Comparison of ENCODE assay signal across 13 mouse cellular contexts in genomic region chr2:109996411-109996810, GRCm38 (mm10). TPM values are rescaled to one million over a fixed set of nuclear protein-coding genes. Genes with fewer than 3 reads are reported as not detected.
DNase-seq lines count a peak whose midpoint lies in the region; ATAC-seq lines count a peak whose summit lies in the region.
"Had no signal": no experiment of that assay in that cellular context is flagged by ENCODE, and none has a peak within 500 bp of the region (broad histone marks: within the 10 kb centered on the region; RNA-seq: fewer than 3 reads in every experiment).

No protein-coding gene starts in this region.

- peaks cover 10% of the 10 kb centered on the region; the same call in 1 of the 2 replicates for H3K36me3 ChIP-seq in embryonic facial prominence, embryonic 15.5 days
- peaks cover 11% of the 10 kb centered on the region; the same call in 1 of the 2 replicates for H3K36me3 ChIP-seq in embryonic facial prominence, embryonic 10.5 days (replicated peaks)
- H3K36me3 ChIP-seq in hindbrain, embryonic 16.5 days (ENCODE audit: control insufficient read depth, insufficient read depth, low read length), result no peaks in the 10 kb centered on the region; the same call in 1 of the 2 replicates
- no peaks in the 10 kb centered on the region for H3K36me3 ChIP-seq in forebrain, embryonic 10.5 days (replicated peaks)

- DNase-seq in embryonic facial prominence, embryonic 10.5 days (ENCODE audit: low spot score), result no peak
- peak; percentile 65 for DNase-seq in Muller cell, postnatal 12 days (ENCODE audit: inconsistent ontology term)
- DNase-seq in gastrocnemius, postnatal 10 days, result peak; percentile 11
- peak; percentile 30 for DNase-seq in heart, postnatal 4 days
- no peak for DNase-seq in left cerebral cortex, postnatal 25 days (ENCODE audit: low spot score in 2 of 2)
- no peak for DNase-seq in forebrain, embryonic 10.5 days (ENCODE audit: extremely low spot score, low spot score)
- DNase-seq: cerebellum, adult 8-10 months; spleen, adult 18-20 months had no signal

- intact Hi-C loops in left cerebral cortex, postnatal 25 days (cut with DNase I), result no loop called here

- no peaks in the 10 kb centered on the region for H3K9me3 ChIP-seq in embryonic facial prominence, embryonic 15.5 days (replicated peaks)
- H3K9me3 ChIP-seq in embryonic facial prominence, embryonic 10.5 days, result no peaks in the 10 kb centered on the region
- no peaks in the 10 kb centered on the region for H3K9me3 ChIP-seq in hindbrain, embryonic 16.5 days (ENCODE audit: control insufficient read depth, low read length)
- H3K9me3 ChIP-seq in forebrain, embryonic 10.5 days, result no peaks in the 10 kb centered on the region
- H3K9me3 ChIP-seq: embryonic facial prominence, embryonic 13.5 days; hindbrain, embryonic 15.5 days had no signal

- H3K4me2 ChIP-seq in embryonic facial prominence, embryonic 15.5 days (replicated peaks), result no peak overlapping the region
- H3K4me2 ChIP-seq in hindbrain, embryonic 16.5 days (ENCODE audit: low read length), result no peak overlapping the region
- H3K4me2 ChIP-seq: embryonic facial prominence, embryonic 13.5 days; hindbrain, embryonic 15.5 days had no signal

- no peak overlapping the region for H3K4me3 ChIP-seq in embryonic facial prominence, embryonic 15.5 days (replicated peaks)
- no peak overlapping the region for H3K4me3 ChIP-seq in embryonic facial prominence, embryonic 10.5 days
- no peak overlapping the region for H3K4me3 ChIP-seq in hindbrain, embryonic 16.5 days (ENCODE audit: low read length)
- H3K4me3 ChIP-seq in forebrain, embryonic 10.5 days, result no peak overlapping the region
- H3K4me3 ChIP-seq: embryonic facial prominence, embryonic 13.5 days; hindbrain, embryonic 15.5 days had no signal

- H3K9ac ChIP-seq in embryonic facial prominence, embryonic 15.5 days, result no peak overlapping the region
- H3K9ac ChIP-seq in hindbrain, embryonic 16.5 days (ENCODE audit: low read depth, low read length), result no peak overlapping the region
- H3K9ac ChIP-seq: embryonic facial prominence, embryonic 13.5 days; hindbrain, embryonic 15.5 days had no signal

- no peaks in the 10 kb centered on the region for H3K27me3 ChIP-seq in embryonic facial prominence, embryonic 15.5 days
- H3K27me3 ChIP-seq in embryonic facial prominence, embryonic 10.5 days (replicated peaks; ENCODE audit: low read depth, poor library complexity, severe bottlenecking), result no peaks in the 10 kb centered on the region
- H3K27me3 ChIP-seq in hindbrain, embryonic 16.5 days (replicated peaks; ENCODE audit: control insufficient read depth, insufficient read depth, low read length), result no peaks in the 10 kb centered on the region
- peaks cover 77% of the 10 kb centered on the region for H3K27me3 ChIP-seq in forebrain, embryonic 10.5 days (ENCODE audit: poor library complexity, severe bottlenecking)
- H3K27me3 ChIP-seq: embryonic facial prominence, embryonic 13.5 days; hindbrain, embryonic 15.5 days had no signal

- ATAC-seq in embryonic facial prominence, embryonic 15.5 days (ENCODE audit: insufficient number of reproducible peaks, low FRiP score, low TSS enrichment, low read depth), result no peak
- ATAC-seq in hindbrain, embryonic 16.5 days, result no peak
- ATAC-seq: lung, postnatal 0 days had no signal

- 0 out of 2 replicates have a peak overlapping the region, but pooled peaks have one; percentile 11 for H3K27ac ChIP-seq in embryonic facial prominence, embryonic 15.5 days (replicated peaks)
- no peak overlapping the region for H3K27ac ChIP-seq in embryonic facial prominence, embryonic 10.5 days (replicated peaks)
- no peak overlapping the region for H3K27ac ChIP-seq in hindbrain, embryonic 16.5 days (ENCODE audit: low read depth, low read length)
- H3K27ac ChIP-seq in forebrain, embryonic 10.5 days, result no peak overlapping the region
- H3K27ac ChIP-seq: embryonic facial prominence, embryonic 13.5 days; hindbrain, embryonic 15.5 days had no signal

- peaks cover 8% of the 10 kb centered on the region; the same call in 1 of the 2 replicates for H3K4me1 ChIP-seq in embryonic facial prominence, embryonic 15.5 days
- H3K4me1 ChIP-seq in embryonic facial prominence, embryonic 10.5 days, result peaks cover 32% of the 10 kb centered on the region
- peaks cover 3% of the 10 kb centered on the region; the same call in 1 of the 2 replicates for H3K4me1 ChIP-seq in hindbrain, embryonic 16.5 days (ENCODE audit: control insufficient read depth, insufficient read depth, low read depth, low read length)
- H3K4me1 ChIP-seq in forebrain, embryonic 10.5 days, result peaks cover 27% of the 10 kb centered on the region
- H3K4me1 ChIP-seq: hindbrain, embryonic 15.5 days had no signal

- 55% methylated on average over 12 of the region's 12 CpGs for WGBS in embryonic facial prominence, embryonic 15.5 days
- 64% methylated on average over 12 of the region's 12 CpGs for WGBS in embryonic facial prominence, embryonic 10.5 days
- 59% methylated on average over 12 of the region's 12 CpGs for WGBS in hindbrain, embryonic 16.5 days
- WGBS in forebrain, embryonic 10.5 days, result 83% methylated on average over 12 of the region's 12 CpGs

RNA-seq across cellular contexts. Expression of gene Ccdc34, which starts 21.2 kb away (rescaled TPM):
- polyA plus RNA-seq in embryonic facial prominence, embryonic 15.5 days (2015; fragmentation: Nextera tagmentation; extraction: Ambion mirVana), result 47.1 and 48.2 TPM in 2 replicates
- polyA plus RNA-seq in embryonic facial prominence, embryonic 10.5 days (2016; fragmentation: Nextera tagmentation; extraction: Ambion mirVana), result 57.1 and 63.6 TPM in 2 replicates
- total RNA-seq in gastrocnemius, postnatal 10 days (2021), result 10 to 100 TPM; 10.5 to 13.2 TPM
- 10 to 100 TPM; 25.8 to 27.3 TPM for total RNA-seq in heart, postnatal 4 days (2021)
- 10 to 100 TPM; 13.2 to 14.2 TPM for total RNA-seq in left cerebral cortex, postnatal 25 days (2021)
- 26.0 and 27.7 TPM in 2 replicates for polyA plus RNA-seq in hindbrain, embryonic 16.5 days (2015; fragmentation: Nextera tagmentation; extraction: Ambion mirVana)
- polyA plus RNA-seq in forebrain, embryonic 10.5 days (2016; fragmentation: Nextera tagmentation; extraction: Ambion mirVana), result 58.9 and 63.7 TPM in 2 replicates

Comparison
In these comparisons a context has a peak if more than half of its experiments do, and no peak if none do; other contexts are left out.
1. DNase-seq: peak in Muller cell, postnatal 12 days (single experiment), gastrocnemius, postnatal 10 days (single experiment) and heart, postnatal 4 days (single experiment); none in embryonic facial prominence, embryonic 10.5 days (single experiment), left cerebral cortex, postnatal 25 days (0 of 2) and forebrain, embryonic 10.5 days (single experiment).